Mouse (Mus musculus) gonadal fat pad, adult 2 months (tissue): ENCODE measurements around the gene Srms. TPM values are rescaled to one million over a fixed set of nuclear protein-coding genes. Genes with fewer than 3 reads are reported as not detected.
"Not testable (repeated sequence)": the region's sequence is repeated elsewhere in the genome, so short reads cannot be mapped to it uniquely, and the experiment has no call there.

Source experiments
- DNase-seq: peaks from one replicate; pipeline ENCODE4 v3.0.0-alpha.2; 2012; ENCODE audit warnings: low read depth
- polyA plus RNA-seq: library from polyadenylated mRNA; depleted of rRNA; stranded (reverse); fragments of >200 nt; gene quantifications from 2 replicates; pipeline ENCODE4 v1.2.3, GENCODE M21; 2012

The Srms gene
- polyA plus RNA-seq, 1 experiment = 1.2 TPM

DNA sequence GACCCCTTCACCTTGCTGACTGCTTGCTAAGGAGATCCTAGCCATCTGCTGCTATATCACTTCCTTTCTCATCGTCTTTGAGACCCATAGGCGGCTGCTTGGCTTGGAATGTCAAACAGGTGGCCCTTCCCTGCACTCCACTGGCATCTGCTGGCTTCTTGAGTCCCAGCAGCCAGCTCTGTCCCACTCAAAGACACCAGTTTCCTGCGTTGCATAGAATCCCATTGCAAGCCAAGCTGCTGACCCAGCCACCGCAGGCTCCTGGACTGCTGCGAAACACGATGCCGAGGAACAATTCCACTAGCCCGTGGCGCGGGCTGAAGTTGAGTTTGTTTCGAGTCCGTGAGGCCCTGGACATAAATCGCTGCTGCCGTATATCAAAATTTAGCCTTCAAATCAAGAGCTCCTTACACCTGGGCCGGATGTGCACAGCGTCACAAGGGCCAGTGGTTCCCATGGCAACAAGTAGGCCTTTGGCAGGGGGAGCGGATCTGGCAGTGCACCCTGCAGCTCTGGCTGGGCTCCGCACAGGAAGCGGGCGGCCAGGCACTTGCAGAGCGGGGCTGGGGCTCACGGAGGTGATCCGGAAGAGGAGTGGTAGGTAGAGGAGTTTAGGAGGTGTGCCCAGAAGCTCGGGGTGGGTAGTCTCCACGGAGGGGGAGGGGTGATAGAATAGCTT is 6.7 kb upstream of the Srms start, which contains the start of gene Fndc11:
Gene Fndc11 (plus strand): TSS at position 476 of the 679 bp plus-strand sequence.
- DNase-seq = no peak

DNA sequence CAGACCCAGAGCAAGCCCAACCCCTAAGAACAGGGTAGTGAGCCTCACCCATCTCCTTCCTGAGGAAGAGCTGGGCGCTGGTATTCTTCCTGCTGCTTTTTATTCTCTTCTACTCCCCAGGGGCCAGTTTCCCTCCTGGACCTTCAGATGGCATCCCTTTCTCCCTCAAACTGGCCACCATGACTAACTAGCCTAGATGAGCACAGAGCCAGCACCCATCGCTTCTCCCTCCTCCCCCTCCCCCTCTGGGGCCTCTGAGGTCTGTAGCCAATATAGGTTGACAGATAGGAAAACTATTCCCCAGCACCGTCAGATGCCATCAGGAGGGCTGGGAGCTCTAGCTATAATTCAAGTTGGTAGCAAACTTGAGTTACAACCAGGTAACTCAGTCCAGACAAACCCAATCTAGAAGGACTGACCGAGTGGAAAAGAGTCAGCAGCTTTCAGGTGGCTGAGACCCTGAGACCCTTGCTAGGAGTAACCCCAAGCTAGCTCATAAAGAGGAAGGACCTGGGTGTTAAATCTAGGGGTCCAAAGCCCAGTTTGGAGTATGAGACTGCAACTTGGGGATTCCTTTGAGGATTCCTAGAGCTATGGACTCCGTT is 6.0 kb upstream of the Srms start:
- no peak for DNase-seq

GRCm38 (mm10) chr2:181216037-181216436 is 3.1 kb upstream of the Srms start:
- no peak for DNase-seq

- no peak for DNase-seq
These were observed 480 bp downstream of the Srms start for GRCm38 (mm10) chr2:181212389-181213020.

DNA sequence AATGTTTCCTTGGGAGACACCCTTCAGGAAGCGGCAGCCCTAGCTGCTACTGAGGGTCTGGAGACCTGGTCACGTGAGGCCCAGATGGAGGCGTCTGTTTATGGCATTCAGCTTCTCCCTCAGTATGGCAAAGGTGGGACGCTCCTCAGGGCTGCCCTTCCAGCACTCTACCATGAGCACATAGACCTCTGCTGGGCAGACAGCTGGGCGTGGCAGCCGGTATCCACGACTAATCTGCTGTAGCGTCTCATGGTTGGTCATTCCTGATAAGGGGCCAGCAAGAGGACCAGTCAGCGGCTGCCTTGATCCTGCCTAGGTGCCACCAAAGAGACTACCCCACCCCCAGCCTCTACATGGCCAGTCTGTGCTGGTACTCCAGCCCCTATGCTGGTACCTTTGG is 6.9 kb downstream of the Srms start:
- DNase-seq = no peak

DNA sequence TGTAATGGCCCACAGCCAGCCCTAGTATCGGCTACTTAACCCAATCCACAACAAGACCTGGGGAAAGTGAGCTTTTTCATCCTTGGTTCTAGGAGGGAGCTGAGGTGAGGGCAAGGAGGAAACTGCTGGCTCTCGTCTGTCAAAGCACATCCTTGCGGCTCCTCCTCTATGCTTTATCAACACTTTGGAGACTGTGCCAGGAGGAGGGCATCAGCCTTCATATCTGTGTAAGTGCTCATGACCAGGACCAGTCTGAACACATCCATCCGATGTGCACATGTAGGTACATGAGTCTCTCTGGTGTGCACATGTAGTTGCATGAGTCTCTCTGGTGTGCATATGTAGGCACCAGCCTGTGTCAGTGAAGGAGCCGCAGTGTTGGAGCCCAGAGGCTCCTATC is 7.3 kb downstream of the Srms start:
- DNase-seq = no peak

DNA sequence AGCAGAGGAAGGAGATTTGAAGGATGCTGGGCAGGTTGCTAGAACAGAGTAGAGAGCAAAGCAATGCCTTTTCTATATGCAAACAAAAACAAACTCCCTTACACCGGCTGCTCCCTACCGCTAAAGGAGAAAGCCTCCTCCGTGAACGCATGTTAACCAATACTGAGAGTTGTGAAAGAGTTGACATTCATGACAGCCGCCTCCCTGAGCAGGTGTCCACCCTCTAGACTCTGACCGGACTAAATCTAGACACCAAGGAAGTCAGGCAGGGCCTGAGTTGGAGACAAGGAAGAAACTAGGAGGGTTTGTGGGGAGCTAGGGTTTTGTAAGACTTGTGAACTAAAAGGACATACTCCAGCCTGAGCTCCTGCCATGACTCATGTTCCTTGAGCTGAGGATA is 10.1 kb downstream of the Srms start:
- no peak for DNase-seq

- no peak for DNase-seq
These were observed 10.6 kb downstream of the Srms start, which contains the start of gene Ptk6 for GRCm38 (mm10) chr2:181202422-181202821. Gene Ptk6, minus strand, starts transcription at chr2:181202789.

DNA sequence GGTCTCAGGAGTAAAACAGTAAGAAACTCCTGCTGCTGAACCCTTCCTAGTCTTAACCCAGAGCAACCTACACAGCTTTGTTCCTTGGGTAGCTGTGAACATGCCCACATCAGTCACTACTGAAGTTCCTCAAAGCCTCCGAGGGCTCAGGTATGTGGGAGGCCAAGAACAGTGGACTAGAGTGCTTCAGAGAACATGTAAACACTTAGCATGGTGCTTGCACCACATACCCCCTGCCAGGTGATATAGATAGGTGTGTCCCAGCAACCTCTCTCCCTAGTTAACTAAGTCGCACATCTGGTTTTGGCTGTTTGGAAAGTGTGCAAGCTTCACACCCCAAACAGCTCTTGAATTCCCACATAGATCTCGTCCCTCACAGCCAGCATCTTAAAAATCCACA is 11.4 kb downstream of the Srms start:
- DNase-seq = no peak

GRCm38 (mm10) chr2:181196628-181197300 is 16.2 kb downstream of the Srms start:
- no peak for DNase-seq

DNA sequence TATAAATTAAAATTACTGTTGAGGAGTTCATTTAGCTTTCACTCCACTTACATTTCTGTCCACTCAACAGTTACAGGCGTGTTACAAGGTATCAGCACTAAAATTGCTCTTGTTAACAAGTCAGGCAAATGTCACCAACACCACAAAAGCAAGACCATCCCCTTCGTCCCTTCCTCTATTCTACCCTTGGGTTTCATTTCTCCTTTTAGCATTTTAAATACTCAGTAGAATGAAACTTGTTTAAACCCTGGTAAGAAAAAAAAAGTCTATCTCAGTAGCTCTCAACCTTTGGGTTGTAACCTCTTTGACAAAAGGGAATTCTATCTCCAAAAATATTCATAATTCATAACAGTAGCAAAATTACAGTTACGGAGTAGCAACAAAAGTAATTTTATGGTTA is 19.9 kb downstream of the Srms start:
- no peak for DNase-seq

GRCm38 (mm10) chr2:181191936-181192335 is 21.0 kb downstream of the Srms start:
- DNase-seq = no peak

- not testable (repeated sequence) for DNase-seq
These were observed 21.6 kb downstream of the Srms start for GRCm38 (mm10) chr2:181191385-181191784.

DNA sequence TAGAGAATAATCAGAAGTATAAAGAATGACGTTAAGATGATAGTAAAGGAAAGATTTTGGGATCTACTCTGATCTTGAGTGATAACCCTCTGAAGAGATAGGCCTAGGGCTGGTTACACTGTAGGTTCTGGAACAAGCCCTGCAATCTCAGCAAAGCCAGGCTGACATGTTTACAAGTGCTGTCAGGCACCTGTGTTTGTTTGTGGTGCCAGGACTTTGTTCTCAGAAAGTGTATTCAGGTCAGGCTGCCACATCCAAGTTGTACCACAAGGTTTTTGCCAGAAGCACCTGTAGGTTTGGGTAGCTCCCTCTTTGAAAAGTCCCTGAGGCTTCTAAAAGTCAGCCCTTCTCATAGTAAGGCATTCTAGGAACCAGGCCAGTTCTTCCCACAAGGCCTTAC is 23.7 kb downstream of the Srms start:
- DNase-seq = no peak

DNA sequence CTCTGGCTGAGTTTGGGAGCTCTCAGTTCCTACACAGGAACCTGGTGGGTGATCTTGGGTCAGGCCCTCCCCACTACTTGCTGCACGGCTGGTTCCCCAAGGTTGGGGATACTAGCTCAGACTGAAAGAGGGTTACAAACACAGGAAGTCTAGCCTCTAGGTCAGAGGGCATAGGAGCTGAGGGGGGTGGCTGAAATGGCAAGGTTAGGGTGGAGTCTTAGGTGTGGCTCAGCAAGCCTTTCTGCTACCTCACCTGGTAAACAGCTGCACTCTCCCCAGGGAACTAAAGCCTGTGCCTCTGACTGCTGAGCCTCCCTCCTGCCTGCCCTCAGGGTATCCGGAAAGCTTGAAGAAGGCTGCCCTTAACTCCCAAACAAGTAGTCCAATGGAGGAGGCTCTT is 24.3 kb downstream of the Srms start:
- no peak for DNase-seq

DNA sequence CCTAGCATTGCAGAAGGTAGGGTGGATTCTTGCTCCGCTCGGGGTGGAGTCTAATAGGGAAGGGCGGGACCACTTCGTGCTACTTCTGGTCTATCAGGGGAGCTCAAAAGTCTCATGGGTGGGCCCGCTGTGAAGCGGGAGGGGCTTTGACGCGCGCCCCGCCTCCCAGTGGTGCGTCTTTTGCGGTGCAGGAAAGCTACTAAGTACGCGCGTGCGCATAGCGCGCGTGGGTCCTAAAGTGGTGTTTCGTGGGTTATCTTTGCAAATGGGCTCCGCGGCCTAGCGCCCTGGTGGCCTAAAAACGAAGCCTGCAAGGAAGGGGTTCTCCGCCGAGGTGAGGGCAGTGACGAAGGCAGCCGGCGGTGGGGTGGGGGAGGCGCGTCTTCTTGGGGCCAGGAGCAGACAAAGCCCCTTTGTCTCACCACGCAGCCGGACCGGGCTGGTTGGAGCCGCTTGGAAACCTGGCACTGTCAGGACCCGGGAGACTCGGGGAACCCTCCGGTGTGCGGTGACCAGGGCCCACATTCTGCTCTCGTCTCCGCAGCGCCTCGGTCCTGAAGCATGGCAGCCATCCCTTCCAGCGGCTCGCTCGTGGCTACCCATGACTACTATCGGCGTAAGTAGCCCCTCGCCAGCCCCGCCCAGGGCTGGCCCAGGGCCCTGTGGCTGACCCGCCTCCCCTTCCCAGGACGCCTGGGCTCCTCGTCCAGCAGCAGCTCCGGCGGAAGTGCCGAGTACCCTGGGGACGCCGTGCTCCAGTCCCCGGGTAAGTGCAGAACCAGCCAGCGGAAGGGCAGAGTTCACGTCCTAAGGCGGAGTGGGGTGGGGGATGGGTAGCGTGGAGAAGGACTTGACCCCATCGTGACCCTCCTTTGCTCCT is 25.6 kb downstream of the Srms start, which contains the start of gene Ppdpf:
Gene Ppdpf (plus strand): TSS at position 127 of the 880 bp plus-strand sequence.
- DNase-seq = no peak

DNA sequence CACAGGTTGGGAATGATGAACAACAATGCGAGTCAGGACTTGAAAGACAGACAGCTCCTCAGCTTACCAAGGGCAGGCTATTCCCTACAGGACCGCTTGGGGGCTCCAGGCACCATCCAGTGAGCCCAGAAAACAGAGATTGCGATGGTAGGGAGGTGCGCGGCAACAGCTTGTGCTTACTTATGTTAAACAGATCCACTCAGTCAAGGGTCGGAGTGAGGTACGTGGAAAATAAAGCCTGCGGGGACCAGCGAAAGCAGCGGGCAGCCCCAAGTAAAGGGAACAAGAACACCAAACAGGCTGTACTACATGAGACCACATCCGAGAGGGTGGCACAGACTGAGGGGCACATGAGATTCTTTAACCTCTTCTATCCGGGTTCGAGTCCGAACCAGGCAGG is 26.4 kb downstream of the Srms start:
- DNase-seq = no peak

DNA sequence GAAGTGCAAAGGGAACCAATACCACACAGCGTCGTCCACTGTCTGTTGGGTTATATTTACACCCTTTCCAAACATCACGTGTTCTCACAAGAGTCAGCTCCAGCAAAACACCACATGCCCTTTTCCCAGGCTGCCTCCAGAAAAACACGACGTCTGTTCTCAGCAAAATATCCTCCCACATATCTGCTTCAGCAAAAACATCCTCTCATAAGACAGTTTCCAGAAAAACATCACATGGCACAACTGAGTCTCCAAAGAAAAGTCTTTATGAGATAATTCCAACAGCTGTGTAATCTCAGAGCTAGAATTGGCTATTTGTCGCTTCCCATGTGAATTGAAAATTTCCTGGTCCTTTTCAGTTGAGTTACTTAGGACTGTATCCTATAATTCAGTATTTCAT is 32.1 kb downstream of the Srms start:
- no peak for DNase-seq

- no peak for DNase-seq
These were observed 34.5 kb downstream of the Srms start for GRCm38 (mm10) chr2:181178471-181178870.

DNA sequence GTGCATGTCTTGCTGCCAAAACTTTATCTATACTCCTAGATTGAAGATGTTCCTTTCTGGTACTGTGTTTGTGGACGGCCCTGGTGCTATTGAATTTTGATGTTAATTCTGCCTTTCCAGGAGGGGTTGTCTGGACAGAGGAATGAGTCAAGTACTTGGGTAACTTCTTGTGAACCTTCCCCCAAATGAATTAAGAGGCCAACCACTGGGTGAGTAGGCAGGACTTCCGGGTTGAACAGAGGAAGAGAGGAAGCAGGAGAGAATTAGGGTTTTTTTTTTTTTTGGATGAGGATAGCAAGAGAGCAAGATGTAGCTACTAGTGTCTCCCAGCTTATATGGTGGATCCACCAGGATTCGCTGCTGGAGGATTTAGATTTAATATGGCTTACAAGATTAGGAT is 35.0 kb downstream of the Srms start:
- no peak for DNase-seq

DNA sequence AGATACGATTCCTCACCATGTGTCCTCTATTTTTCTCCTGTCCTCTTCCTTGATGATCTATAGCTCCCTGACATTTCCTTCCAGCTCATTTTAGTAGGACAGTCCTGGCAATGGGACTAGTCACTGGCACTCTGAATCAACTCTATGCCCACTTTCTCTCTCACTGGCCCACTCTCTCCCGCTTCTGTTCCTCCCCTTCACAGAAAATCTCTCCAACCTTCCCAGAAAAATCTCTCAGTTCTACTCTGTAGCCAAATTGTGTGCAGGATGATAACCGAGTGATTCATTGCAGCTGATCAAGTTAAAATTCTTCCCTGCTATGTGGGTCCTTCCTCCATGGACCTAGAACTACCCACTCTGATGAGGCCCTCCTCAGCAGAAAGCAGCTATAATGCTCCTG is 38.3 kb downstream of the Srms start:
- DNase-seq = no peak

DNA sequence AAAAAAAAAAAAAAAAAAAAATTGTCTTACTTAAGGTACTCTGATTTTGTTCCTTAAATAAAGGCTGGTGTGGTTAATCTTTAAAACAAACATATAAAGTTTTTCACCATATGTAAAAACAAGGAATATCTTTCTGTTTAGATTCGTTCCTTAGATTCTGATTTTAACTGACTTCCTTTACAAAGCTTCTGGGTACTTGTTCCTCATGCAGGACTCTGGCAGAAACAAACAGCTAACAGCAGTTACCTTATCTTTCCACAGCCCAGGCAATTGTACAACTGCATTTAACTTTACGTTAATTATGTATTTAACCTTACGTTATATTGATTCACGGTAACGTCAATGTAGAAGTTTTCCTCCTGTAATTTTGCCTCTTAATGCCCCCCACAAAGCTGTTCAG is 46.5 kb downstream of the Srms start:
- no peak for DNase-seq
